Mouse (Mus musculus) embryonic facial prominence, embryonic 11.5 days (tissue): Measurements from ENCODE around the gene Gk5. TPM values are rescaled to one million over a fixed set of nuclear protein-coding genes. Genes with fewer than 3 reads are reported as not detected.

Experiments used
- ATAC-seq: fragments of 200-750 bp; cut with Nextera tagmentation; replicated peaks from 2 replicates; pipeline ENCODE4 v1.8.0; 2017; ENCODE audit warnings: low read depth; ENCODE audit not compliant: insufficient number of reproducible peaks, low FRiP score, low TSS enrichment
- DNase-seq: peaks from one replicate; pipeline ENCODE4 v3.0.0-alpha.2; 2015; ENCODE audit warnings: low spot score
- H3K27ac ChIP-seq: fragments of 300-500 bp; sonication (generic); replicated peaks from 2 replicates; pipeline ENCODE4 v1.5.1; 2014; ENCODE audit warnings: mild to moderate bottlenecking, low read depth, low read length, control low read depth
- H3K27me3 ChIP-seq: fragments of 300-500 bp; sonication (generic); 2 replicates; pipeline ENCODE4 v1.6.1; 2014; ENCODE audit warnings: mild to moderate bottlenecking, low read length, moderate library complexity, mixed read lengths; ENCODE audit not compliant: control insufficient read depth, insufficient read depth
- H3K36me3 ChIP-seq: fragments of 300-500 bp; sonication (generic); replicated peaks from 2 replicates; pipeline ENCODE4 v1.6.1; 2014; ENCODE audit warnings: low read depth, mild to moderate bottlenecking, low read length, moderate library complexity, mixed read lengths; ENCODE audit not compliant: control insufficient read depth, insufficient read depth
- H3K4me1 ChIP-seq: fragments of 300-500 bp; sonication (generic); 2 replicates; pipeline ENCODE4 v1.6.1; 2014; ENCODE audit warnings: low read length, mixed read lengths; ENCODE audit not compliant: control insufficient read depth, insufficient read depth
- H3K4me2 ChIP-seq: fragments of 300-500 bp; sonication (generic); 2 replicates; pipeline ENCODE4 v1.6.1; 2014; ENCODE audit warnings: low read depth, mild to moderate bottlenecking, control low read depth, low read length, moderate library complexity
- H3K4me3 ChIP-seq: fragments of 300-500 bp; sonication (generic); 2 replicates; pipeline ENCODE4 v1.5.1; 2014; ENCODE audit warnings: low read depth, low read length, control low read depth
- H3K9ac ChIP-seq: fragments of 300-500 bp; sonication (generic); replicated peaks from 2 replicates; pipeline ENCODE4 v1.6.1; 2014; ENCODE audit warnings: mild to moderate bottlenecking, control low read depth, low read length
- H3K9me3 ChIP-seq: fragments of 300-500 bp; sonication (generic); replicated peaks from 2 replicates; pipeline ENCODE4 v1.6.1; 2016; ENCODE audit warnings: mild to moderate bottlenecking, low read length, inconsistent platforms, mixed read lengths; ENCODE audit not compliant: control insufficient read depth
- WGBS: fragments of 180-500 bp; shearing (Covaris S2); extraction: QIAGEN DNeasy Blood & Tissue Kit; methylation state at CpG from one replicate; pipeline ENCODE4 v1.1.7; 2014; 5-methylcytosine and 5-hydroxymethylcytosine counted together
- polyA plus RNA-seq: library from polyadenylated mRNA; unstranded; fragments of >200 nt; fragmentation: Nextera tagmentation; extraction: Ambion mirVana; gene quantifications from 2 replicates; pipeline ENCODE4 v1.2.1, GENCODE M21; 2014

Gk5 gene
- polyA plus RNA-seq, 1 experiment from 2014 or later = 3.0 TPM

DNA sequence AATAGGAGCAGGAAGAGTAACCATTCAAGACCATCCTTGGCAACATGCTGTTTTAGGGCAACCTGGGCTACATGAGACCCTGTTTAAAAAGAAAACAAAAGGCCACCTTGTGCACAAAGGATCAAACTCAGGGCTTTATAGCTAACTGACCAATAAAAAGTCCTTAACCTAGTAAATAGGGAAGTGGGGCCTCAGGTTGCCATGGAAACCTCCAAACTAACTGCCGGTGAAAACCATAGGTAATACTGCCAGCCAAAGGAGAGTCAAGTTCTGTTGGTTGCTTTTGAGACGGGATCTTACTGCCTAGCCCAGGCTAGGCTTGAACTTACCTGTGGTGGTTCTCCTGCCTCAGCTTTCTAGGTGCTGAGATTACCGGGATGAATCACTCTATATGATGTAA, 51.4 kb downstream of the Gk5 start:
- H3K9ac ChIP-seq = no peak overlapping the region
- H3K27ac ChIP-seq = no peak overlapping the region
- no peak overlapping the region for H3K4me2 ChIP-seq
- no peaks in the 10 kb centered on the region for H3K9me3 ChIP-seq
- no peak overlapping the region for H3K4me3 ChIP-seq
- ATAC-seq (no peak), DNase-seq (no peak)
- no peaks in the 10 kb centered on the region for H3K36me3 ChIP-seq
- H3K27me3 ChIP-seq = no peaks in the 10 kb centered on the region
- H3K4me1 ChIP-seq = no peaks in the 10 kb centered on the region
- WGBS = 73% methylated on average over 3 of the region's 3 CpGs

DNA sequence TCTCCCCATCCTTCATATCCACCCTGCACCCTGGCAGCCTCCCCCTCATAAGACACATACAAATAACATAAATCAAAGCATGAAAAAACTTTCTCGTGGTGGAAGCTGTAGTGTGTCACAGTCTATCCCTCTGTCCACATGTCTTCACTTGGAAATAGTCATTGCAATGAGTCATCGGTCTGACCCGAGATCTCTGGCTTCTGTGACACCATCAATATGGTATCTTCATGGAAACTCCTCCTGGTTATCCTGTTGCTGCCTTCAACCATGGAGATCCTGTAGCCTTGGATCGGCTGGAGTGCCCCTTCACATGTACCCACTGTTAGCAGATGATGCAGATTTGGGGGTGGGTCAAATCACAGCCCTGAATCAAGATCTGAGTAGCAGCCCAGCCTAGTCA, 65.7 kb downstream of the Gk5 start:
- 84% methylated on average over 4 of the region's 4 CpGs for WGBS
- no peak overlapping the region for H3K27ac ChIP-seq
- H3K36me3 ChIP-seq = no peaks in the 10 kb centered on the region
- no peaks in the 10 kb centered on the region for H3K9me3 ChIP-seq
- no peaks in the 10 kb centered on the region for H3K27me3 ChIP-seq
- no peak for DNase-seq
- ATAC-seq = no peak
- no peak overlapping the region for H3K9ac ChIP-seq
- no peaks in the 10 kb centered on the region for H3K4me1 ChIP-seq
- no peak overlapping the region for H3K4me3 ChIP-seq
- no peak overlapping the region for H3K4me2 ChIP-seq

DNA sequence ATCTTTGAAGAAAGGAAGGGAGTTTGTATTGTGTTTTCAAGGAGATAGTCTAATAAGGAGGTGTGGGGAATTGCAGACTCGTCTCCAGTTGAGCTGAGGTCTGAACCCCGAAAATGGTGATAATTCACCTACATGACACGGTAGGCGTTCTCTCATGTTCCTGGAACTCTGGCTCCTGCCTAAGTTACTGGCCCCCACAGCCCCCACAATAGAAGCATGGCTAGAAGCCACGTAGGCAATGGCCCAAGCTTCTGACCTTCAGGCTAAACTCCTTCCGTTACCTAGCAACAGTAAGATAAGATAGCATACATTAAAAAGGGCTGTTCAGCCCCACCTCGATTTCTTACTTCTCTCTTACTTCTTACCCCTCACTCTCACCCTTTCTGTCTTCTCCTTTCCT, 67.5 kb downstream of the Gk5 start:
- ATAC-seq (no peak), DNase-seq (no peak)
- Histone ChIP-seq H3K27me3 (no peaks in the 10 kb centered on the region), H3K27ac (no peak overlapping the region), H3K4me3 (no peak overlapping the region), H3K9me3 (no peaks in the 10 kb centered on the region), H3K9ac (no peak overlapping the region), H3K36me3 (no peaks in the 10 kb centered on the region), H3K4me2 (no peak overlapping the region), H3K4me1 (no peaks in the 10 kb centered on the region)
- WGBS = 77% methylated on average over 7 of the region's 7 CpGs

DNA sequence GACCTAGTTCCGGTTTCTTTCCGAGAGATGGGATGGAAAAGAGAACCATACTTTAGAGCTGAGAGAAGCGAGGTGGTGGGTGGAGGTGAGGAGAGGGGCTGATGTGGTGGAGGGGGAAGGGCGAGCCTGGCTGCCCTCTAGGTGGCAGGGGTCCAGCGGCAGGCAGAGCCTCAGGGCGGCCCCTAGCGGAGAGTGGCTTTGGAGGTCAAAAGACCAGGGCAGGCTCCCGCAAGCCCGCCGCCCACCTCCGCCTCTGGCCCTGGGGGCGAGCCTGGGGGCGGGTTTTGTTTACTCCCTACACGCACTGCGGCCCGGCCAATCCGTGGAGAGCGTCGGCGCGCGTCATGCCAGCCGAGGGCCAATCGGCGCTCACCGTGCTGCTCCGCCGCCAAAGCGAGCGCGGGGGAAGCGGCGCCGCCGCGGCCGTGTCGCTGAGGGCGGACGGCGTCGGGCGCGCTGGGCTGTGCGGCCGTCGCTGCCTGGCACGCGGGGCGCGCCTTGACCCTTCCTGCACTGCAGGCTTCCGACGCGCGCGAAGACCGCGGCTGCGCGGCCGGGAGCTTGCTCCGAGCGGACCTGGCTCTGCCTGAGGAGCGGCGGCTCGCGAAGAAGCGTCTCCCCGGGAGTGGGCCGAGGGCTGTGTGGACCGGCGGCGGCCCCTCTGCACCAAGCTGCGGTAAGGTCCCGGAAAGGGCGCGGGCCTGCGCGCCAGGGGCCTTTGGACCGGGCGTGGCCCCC, 76.9 kb downstream of the Gk5 start, which contains the start of gene Tfdp2:
Gene Tfdp2 (plus strand): TSS at position 391 of the 738 bp plus-strand sequence.
- peak within 1 kb of the TSS; percentile 76 for H3K27ac ChIP-seq
- WGBS = under 1% methylated on average over 81 of the region's 81 CpGs
- peak; percentile 99 for ATAC-seq

DNA sequence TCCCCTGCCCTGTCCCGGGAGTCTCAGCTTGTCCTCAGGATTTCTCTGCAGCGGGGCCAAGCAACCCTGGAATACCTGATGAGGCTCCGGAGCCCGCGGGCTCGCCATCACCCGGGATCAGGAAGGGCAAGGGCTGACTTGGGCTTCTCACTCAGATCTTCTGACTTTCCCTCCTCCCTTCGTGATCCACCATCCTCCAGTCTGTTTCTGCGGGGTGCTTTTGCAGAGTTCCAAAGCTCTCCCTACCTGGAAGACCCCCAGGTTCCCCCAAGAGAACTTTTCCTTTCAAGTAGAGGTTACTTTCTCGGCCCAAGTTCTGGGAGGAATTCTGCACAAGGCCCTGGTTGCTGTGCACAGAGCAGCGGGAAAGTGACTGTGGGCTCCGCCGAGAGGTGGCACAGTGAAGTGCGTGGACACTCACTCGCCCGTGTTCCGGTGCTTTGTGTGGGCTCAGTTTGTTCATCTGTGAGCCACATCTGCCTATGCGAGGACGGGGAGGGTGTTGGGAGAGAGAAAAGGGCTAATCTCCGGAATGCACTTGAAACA, 77.5 kb downstream of the Gk5 start:
- under 1% methylated on average over 20 of the region's 20 CpGs for WGBS
- peak; percentile 68 for DNase-seq
- ATAC-seq = no peak

More for the DNA sequence above, 76.9 kb downstream of the Gk5 start, which contains the start of gene Tfdp2:
- H3K9me3 ChIP-seq = no peaks in the 10 kb centered on the region
- DNase-seq = peak; percentile 95
- peak within 1 kb of the TSS; percentile 82 for H3K9ac ChIP-seq
- H3K4me1 ChIP-seq = no peaks in the 10 kb centered on the region; the same call in 1 of the 2 replicates
- no peaks in the 10 kb centered on the region for H3K36me3 ChIP-seq
- H3K4me3 ChIP-seq = peak within 1 kb of the TSS; percentile 85
- H3K27me3 ChIP-seq = no peaks in the 10 kb centered on the region
- peak within 1 kb of the TSS; percentile 91 for H3K4me2 ChIP-seq

DNA sequence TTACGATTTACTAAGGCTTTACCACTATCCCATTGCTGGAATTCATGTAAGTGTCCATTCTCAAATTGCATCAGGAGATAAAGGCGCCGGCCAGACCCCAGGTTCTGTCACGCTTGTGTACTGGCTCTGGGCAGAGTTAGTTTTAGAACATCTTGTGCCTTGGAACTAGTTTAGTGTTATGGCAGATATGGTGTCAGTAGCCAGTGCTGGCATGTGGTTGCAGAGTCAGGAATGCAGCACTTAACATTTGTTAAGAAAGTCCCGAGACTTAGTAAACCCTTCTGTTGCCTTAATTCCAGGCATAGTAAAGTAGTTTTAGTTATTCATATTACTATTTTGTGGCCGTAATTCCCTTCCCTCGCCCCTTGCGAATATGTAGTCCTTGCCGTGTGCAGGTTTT, 78.6 kb downstream of the Gk5 start:
- peak overlapping the region; percentile 85; the same call in 1 of the 2 replicates for H3K4me3 ChIP-seq
- H3K9ac ChIP-seq = no peak overlapping the region
- H3K27ac ChIP-seq = no peak overlapping the region
- peak overlapping the region; percentile 91 for H3K4me2 ChIP-seq
- DNase-seq (no peak), ATAC-seq (no peak)
- H3K27me3 ChIP-seq = no peaks in the 10 kb centered on the region
- no peaks in the 10 kb centered on the region for H3K9me3 ChIP-seq
- 74% methylated on average over 9 of the region's 9 CpGs for WGBS
- no peaks in the 10 kb centered on the region for H3K36me3 ChIP-seq
- H3K4me1 ChIP-seq = no peaks in the 10 kb centered on the region; the same call in 1 of the 2 replicates

More for the DNA sequence above, 77.5 kb downstream of the Gk5 start:
- Histone ChIP-seq H3K4me2 (peak overlapping the region; percentile 91), H3K4me3 (peak overlapping the region; percentile 85), H3K9me3 (no peaks in the 10 kb centered on the region), H3K36me3 (no peaks in the 10 kb centered on the region), H3K9ac (peak overlapping the region; percentile 82), H3K27me3 (no peaks in the 10 kb centered on the region), H3K27ac (peak overlapping the region; percentile 76), H3K4me1 (no peaks in the 10 kb centered on the region; the same call in 1 of the 2 replicates)

DNA sequence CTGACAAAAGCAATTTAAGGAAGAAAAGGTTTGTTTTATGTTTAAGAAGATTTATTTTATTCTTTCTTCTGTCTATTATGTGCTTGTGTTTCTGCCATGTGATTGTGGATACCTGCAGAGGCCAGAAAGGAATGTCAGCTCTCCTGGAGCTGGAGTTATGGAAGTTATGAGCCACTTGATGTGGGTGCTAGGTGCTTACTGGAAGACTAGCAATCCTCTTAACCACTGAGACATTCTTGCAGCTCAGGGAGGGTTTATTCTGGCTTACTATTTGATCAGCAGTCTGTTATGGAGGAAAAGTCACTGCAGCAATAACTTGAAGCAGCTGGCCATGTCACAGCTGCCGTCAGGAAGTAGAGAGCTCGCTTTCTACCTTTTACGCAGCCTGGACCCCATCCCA, 84.5 kb downstream of the Gk5 start:
- no peak overlapping the region for H3K4me2 ChIP-seq
- DNase-seq (no peak), ATAC-seq (no peak)
- no peaks in the 10 kb centered on the region for H3K36me3 ChIP-seq
- no peak overlapping the region for H3K9ac ChIP-seq
- H3K4me1 ChIP-seq = no peaks in the 10 kb centered on the region
- no peak overlapping the region for H3K4me3 ChIP-seq
- H3K27ac ChIP-seq = no peak overlapping the region
- no peaks in the 10 kb centered on the region for H3K27me3 ChIP-seq
- H3K9me3 ChIP-seq = no peaks in the 10 kb centered on the region
- WGBS = 92% methylated on average over 3 of the region's 3 CpGs

DNA sequence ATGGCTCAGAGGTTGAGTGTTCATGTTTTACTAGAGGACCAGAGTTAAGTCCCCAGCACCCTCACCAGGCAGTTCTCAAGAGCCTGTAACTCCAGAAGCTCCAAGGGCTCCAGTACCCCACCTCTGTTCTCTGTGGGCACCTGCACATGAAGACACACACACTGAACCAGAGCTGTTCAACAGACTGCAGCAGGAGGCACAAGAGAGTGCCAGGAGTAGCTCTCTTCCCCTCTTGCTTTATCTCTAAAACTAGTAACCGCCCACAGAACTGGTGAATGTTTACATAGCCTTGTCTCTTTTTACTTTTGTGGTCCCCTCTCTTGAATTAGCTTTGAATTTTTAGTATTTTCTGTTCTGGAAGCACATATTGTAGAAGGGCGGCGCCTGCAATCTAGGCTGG, 88.3 kb downstream of the Gk5 start:
- Histone ChIP-seq H3K9ac (no peak overlapping the region), H3K4me2 (no peak overlapping the region), H3K36me3 (no peaks in the 10 kb centered on the region), H3K9me3 (no peaks in the 10 kb centered on the region), H3K27me3 (no peaks in the 10 kb centered on the region), H3K4me3 (no peak overlapping the region), H3K27ac (no peak overlapping the region), H3K4me1 (no peaks in the 10 kb centered on the region)
- ATAC-seq = no peak
- no peak for DNase-seq
- 90% methylated on average over 3 of the region's 3 CpGs for WGBS
